Comparison of ENCODE assay signal across 9 mouse cellular contexts in genomic region chr5:8894104-8894425, GRCm38 (mm10). TPM values are rescaled to one million over a fixed set of nuclear protein-coding genes. Genes with fewer than 3 reads are reported as not detected.
A peak's percentile ranks its signal among the peaks of the same experiment; 100 is the strongest.
DNase-seq lines count a peak whose midpoint lies in the region; ATAC-seq lines count a peak whose summit lies in the region.
"Had no signal": no experiment of that assay in that cellular context is flagged by ENCODE, and none has a peak within 500 bp of the region (broad histone marks: within the 10 kb centered on the region; RNA-seq: fewer than 3 reads in every experiment).

No protein-coding gene starts in this region.

- 11% methylated on average over 15 of the region's 15 CpGs for WGBS in heart, embryonic 13.5 days

- H3K27me3 ChIP-seq in heart, embryonic 13.5 days (replicated peaks), result peaks cover 40% of the 10 kb centered on the region; the same call in 1 of the 2 replicates

- H3K36me3 ChIP-seq in heart, embryonic 13.5 days, result no peaks in the 10 kb centered on the region

- peaks cover 7% of the 10 kb centered on the region; the same call in 1 of the 2 replicates for H3K9me3 ChIP-seq in heart, embryonic 13.5 days

- H3K4me1 ChIP-seq in heart, embryonic 13.5 days, result peaks cover 9% of the 10 kb centered on the region

- peak overlapping the region; percentile 85 for H3K4me2 ChIP-seq in heart, embryonic 13.5 days

- H3K27ac ChIP-seq in heart, embryonic 13.5 days (replicated peaks), result no peak overlapping the region

- H3K9ac ChIP-seq in heart, embryonic 13.5 days, result peak overlapping the region; percentile 73

- no peak for ATAC-seq in heart, embryonic 13.5 days (ENCODE audit: extremely low read depth, insufficient number of reproducible peaks, low FRiP score, low TSS enrichment)
- 0 out of 2 replicates have a peak, but pooled peaks have one; percentile 1 for ATAC-seq in granulocyte monocyte progenitor cell, adult 5-6 weeks (replicated peaks; ENCODE audit: poor library complexity, severe bottlenecking)
- peak; percentile 22; the same call in 1 of the 2 replicates for ATAC-seq in megakaryocyte, adult 5-6 weeks (ENCODE audit: poor library complexity, severe bottlenecking)
- ATAC-seq: Patski had no signal

- peak overlapping the region; percentile 61 for H3K4me3 ChIP-seq in heart, embryonic 13.5 days

- DNase-seq in heart, adult 8-10 months (ENCODE audit: low spot score), result no peak
- DNase-seq in MEL-GATA-1-ER (ENCODE audit: extremely low read depth, low read depth), result peak; percentile 26
- no peak for DNase-seq in B cell, adult 2 months
- no peak for DNase-seq in urinary bladder, postnatal 36 days (ENCODE audit: low spot score in 2 of 2)
- no peak for DNase-seq in adrenal gland, postnatal 14 days

RNA-seq across cellular contexts. Expression of gene Abcb4, which starts 0.5 kb away (rescaled TPM):
- polyA plus RNA-seq in heart, embryonic 13.5 days (2015; fragmentation: Nextera tagmentation; extraction: Ambion mirVana), result 0.36 and 1.1 TPM in 2 replicates
- total RNA-seq in heart, adult 8-10 months (2022), result 10 to 100 TPM; 20.1 to 27.8 (median 21.8) TPM
- 1.4 and 2.7 TPM in 2 replicates for total RNA-seq in granulocyte monocyte progenitor cell, adult 5-6 weeks (2014; fragmentation: Nextera tagmentation)
- 1.4 and 2.0 TPM in 2 replicates for total RNA-seq in granulocyte monocyte progenitor cell, adult 5-6 weeks (2017)
- 1.3 and 3.9 TPM in 2 replicates for total RNA-seq in megakaryocyte, adult 5-6 weeks (2015)
- total RNA-seq in megakaryocyte, adult 5-6 weeks (2017), result 3.2 and 4.4 TPM in 2 replicates
- total RNA-seq in adrenal gland, postnatal 14 days (2021), result 5.0 and 17.7 TPM in 2 replicates
